Mouse (Mus musculus): ENCODE results near the gene Ppp1r12a.
"Not testable (repeated sequence)": the region's sequence is repeated elsewhere in the genome, so short reads cannot be mapped to it uniquely, and the experiment has no call there.

- TF ChIP-seq CTCF, POLR2A (IDR thresholded peaks at IDR 0.05; ENCODE audit: extremely low read depth, insufficient read depth, low read length): not testable (repeated sequence)
Observed at GRCm38 (mm10) chr10:108281099-108281498, 119.1 kb downstream of the Ppp1r12a start.
